Mouse (Mus musculus): ENCODE results near the gene Kndc1.
A peak's percentile ranks its signal among the peaks of the same experiment; 100 is the strongest.

Kndc1 gene

DNA sequence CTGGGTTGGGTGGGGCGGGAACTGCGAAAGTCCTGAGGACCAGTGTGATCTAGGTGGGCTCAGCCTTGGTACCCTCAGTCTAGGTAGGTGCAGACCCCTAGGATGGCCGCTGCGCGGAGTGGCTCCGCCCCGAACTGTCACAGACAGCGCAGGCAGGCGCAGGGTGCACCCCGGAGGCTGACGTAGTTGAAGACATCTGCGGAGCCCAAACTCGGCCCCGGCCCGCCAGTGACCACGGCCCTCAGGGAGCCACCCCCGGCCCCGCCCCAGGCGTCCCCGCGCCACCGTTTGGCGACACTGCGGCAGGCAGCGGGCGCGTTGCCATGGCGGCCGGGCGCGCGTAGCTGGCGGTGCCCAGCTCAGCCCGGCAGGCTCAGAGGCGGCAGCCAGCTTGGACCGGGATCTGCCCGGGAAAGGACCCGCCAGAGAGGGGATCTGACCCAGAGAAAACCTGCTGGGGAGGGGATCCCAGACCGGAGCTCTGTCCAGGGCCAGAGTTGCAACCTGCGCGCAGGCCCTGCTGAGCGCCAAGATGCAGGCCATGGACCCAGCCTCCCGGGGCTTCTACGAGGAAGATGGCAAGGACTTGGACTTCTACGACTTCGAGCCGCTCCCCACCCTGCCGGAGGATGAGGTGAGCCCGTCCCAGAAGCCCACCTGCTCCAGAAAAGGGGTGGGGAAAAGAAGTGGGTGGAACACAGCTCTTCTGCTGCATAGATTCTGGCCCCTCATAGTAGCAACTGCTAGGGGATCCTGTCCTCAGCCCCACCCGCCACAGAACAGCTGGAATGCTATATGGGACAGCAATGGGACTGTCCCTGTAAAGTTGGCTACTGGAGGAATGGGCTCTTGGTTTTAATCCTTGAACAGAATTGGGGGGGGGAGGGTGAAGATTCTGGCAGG lies at the start of gene Kndc1:
Gene Kndc1 (plus strand): TSS at position 42 of the 903 bp plus-strand sequence.
- DNase-seq (ENCODE audit: low read depth): no peak

DNA sequence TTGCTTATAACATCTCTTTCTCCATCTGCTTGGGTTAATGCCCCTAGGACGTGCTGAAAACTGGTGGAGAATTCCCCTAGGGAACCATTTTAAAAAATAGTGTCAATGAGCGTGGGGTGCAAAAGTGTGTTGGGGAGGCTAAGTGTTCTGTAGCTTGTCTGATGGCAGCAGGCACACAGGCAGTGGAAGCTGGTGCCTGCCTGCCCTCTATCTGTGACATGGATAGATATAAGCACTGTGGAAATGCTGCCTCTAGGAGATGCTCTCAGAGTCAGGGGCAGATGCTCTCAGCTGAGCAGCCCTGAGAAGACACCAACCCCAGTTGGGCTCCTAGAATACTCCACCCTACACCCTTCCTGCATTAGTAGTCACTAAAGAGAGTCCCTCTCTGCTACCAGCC lies 49.4 kb upstream of the Kndc1 start:
- no peak for DNase-seq (ENCODE audit: low read depth)

DNA sequence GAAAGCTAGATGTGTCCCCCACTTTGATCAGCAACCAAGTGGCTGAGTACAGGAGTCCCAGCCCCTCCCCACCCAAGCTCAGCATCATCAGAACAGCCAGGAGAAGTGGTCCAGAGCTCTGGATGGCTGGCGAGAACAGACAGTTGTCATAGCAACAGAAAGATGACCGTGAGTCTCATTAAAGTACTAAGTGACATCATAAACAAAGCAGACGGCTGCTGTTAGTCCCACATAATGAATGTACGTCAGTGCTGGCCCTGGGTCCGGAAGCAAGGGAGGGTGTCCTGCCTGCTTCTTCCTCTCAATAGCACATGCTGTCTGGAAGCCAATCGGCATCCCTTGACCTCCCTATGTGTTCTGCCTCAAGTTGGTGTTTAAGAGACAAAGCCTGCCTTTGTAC lies 44.3 kb upstream of the Kndc1 start:
- DNase-seq (ENCODE audit: low read depth): no peak

DNA sequence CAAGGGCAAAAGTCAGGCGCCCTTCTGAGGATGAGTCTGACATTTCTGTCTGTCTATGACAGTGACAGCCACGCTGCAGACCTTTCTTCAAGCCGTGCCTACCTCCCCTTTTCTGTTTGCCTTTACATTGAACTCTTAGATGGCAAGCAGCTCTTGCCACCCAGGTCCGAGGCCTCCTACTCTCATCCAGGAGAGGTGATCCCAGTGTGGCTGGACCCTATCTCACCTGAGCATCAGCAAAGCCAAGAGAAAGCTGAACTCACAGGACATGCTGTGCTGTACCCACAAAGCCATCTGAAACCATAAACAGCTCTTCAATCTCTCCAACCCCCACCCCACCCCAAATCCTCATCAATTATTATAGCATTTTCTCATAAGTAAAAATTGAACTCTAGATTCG lies 43.8 kb upstream of the Kndc1 start:
- no peak for DNase-seq (ENCODE audit: low read depth)

DNA sequence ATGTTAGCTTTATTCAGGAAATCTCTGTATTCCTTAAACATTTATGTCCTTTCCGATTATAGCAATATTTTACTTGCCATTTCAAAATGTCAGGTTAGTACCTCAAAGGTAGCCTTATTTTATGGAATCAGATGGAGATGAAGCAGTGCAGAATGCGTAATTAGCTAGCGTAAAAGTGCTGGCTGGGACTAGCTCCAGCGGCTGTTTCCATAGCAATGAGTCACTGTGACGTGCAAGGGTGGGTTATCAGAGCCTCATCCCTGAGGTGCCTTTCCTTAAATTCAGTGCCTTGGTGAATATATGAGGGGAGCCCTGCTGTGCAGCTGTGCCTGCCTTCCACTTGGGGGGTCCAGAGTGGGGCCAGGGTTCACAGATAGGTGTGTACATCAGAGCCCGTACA lies 43.4 kb upstream of the Kndc1 start:
- no peak for DNase-seq (ENCODE audit: low read depth)

DNA sequence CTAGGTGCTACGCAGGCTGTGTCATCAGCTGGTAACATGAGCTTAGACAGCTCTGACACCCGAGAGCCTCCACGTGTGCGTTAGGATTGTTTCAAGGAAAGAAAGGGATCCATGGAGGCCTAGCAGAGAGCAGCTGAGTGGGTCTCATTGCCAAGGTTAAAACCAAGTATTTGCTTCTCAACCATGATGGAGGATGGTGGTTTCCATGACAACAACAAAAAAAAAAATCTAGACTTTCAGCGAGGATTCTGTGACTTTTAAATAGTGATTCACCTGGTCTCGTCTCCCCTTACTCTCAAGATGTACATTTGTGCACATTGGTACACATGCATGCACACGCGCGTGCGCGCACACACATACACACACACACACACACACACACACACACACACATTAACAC lies 39.2 kb upstream of the Kndc1 start:
- DNase-seq (ENCODE audit: low read depth): no peak

DNA sequence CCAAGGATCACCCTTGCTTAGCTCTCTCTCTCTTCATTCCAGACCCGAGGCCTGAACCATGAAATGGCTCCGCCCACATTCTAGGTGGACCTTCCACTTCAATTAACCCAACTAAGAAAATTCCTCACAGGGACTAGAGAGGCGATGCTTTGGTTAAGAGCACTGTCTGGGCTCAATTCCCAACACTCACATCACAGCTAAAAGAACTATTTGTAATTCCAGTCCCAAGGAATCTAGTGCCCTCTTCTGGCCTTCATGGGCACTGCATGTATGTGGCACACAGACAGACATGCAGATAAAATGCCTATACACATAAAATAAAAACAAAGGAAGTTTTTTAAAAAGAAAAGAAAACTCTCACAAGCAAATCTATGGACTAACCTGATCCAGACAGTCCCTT lies 33.1 kb upstream of the Kndc1 start:
- peak; percentile 29 for DNase-seq (ENCODE audit: low read depth)

DNA sequence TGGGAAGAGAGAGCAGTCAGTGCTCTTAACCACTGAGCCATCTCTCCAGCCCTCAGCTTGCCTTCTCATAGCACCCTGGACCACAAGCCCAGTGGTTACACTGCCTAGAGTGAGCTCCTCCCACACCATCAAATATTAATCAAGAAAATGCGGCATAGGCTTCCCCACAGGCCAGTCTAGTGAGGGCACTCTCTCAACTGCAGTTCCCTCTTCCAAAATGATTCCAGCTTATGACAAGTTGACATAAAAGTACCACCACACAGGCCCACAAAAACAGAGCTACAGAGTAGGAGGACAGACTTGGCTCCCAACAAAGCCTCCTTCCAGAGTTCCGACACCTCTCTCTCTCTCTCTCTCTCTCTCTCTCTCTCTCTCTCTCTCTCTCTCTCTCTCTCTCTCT lies 31.4 kb upstream of the Kndc1 start:
- DNase-seq (ENCODE audit: low read depth): no peak

DNA sequence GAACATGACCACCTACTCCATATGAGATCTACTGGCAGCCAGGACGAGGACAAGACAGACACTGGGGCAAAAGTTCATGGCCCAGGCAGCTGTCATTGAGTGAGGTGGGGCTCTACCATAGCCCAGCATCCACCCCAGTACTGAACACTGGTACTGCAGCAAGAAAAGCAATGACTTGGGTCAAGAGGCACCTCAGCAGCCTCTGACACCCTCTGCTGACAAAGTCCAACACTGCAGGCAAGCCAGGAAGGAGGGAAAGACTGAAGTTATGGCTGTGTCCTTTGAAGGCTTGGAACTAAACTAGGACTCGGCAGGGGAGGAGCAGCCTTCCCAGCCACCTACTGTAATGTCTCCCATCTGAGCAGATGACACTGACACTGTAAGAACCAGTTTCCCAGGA lies 30.2 kb upstream of the Kndc1 start:
- no peak for DNase-seq (ENCODE audit: low read depth)

DNA sequence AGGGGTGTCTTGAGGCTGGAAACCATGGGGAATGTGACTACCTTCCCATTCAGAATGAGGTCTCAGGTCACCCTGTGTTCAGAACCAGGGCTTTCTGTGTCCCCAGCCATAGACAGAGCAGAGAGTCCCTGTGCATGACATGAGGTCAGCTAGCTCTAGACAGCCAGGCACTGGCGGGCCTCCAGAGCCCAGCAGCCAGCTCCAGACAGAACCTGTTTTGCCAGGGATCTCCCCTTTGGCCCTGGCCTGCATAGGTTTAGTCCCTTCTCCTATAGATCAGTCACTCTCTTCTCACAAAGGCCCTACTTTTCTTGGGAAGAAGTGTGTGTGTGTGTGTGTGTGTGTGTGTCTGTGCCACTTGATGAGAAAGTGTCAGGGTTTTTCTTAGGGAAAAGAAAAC lies 29.6 kb upstream of the Kndc1 start:
- no peak for DNase-seq (ENCODE audit: low read depth)

DNA sequence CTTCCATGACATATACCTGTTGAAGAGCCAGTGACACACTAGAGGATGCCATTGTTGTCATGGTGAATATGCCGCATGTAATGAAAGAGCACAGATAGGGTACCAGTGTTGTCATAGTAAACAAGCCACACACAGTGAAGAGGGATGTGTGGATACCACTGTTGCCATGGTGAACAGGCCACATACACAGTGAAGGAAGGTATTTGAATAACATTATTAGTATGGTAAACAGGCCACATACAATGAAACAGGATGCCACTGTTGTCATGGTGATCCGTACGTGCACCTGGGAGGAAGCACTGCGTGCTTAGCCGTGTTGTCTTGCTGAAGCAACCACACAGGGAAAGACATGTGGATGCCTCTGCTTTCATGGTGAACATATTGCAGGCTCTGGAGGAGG lies 23.5 kb upstream of the Kndc1 start:
- no peak for DNase-seq (ENCODE audit: low read depth)

DNA sequence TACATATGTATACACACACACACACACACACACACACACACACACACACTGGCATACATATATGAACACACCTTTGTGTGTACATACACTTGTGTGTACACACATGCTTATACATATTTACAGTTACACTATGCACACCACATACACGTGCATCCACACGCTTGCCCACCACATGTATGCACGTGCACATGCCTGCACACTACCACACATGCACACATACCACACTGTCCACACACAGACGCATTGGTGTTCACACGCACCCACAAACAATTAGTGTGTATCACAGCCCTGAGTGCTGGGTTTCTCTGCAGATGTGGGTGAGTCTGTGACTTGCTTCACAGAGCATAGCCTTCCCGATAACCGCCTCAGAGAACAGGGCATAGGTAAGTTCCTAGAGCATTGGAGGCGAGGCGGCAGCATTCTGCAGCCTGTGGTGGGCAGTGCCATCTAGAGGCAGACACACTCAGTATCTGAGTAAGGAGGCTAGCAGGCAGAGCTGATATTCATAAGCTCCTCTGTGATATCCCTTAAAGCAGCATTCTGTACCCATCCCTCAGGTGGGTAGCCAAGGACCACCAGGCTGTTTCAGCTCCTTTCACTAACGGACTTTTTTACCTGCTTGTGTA lies 17.2 kb upstream of the Kndc1 start:
- DNase-seq (ENCODE audit: low read depth): no peak

DNA sequence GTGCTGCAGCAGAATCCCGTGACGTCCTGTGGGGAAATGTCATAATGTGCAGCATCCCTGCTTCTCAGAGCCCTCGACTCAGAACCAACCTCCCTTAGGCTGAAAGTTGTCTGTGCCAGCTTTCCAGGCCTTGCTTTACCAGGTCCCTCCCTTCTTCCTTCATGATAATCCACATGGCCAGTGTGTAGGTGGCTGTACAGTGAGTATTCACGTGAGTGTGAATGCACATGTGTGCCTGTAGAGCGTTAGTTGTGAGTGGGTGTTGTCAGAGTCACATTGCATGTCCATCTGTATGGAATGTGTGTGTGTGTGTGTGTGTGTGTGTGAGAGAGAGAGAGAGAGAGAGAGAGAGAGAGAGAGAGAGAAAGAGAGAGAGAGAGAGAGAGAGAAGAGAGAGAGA lies 16.4 kb upstream of the Kndc1 start:
- no peak for DNase-seq (ENCODE audit: low read depth)

DNA sequence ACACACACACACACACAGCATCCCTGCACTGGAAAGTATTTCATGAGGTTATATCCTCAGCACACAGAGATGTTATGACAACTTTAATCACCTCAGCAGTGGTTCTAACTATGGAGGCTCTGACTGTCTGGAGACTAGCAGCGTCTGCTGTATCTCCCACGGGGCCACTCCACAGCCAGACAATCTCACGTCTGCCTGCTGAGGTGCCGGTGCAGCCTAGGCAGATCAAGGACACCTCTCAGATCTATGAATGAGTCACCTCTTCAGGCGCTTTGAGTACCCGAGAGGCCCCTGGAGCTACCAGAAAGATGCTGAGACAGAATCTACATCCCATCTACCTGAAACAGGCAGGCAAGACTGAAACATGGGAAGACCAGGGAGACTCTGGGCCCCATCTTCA lies 15.9 kb upstream of the Kndc1 start:
- DNase-seq (ENCODE audit: low read depth): no peak

DNA sequence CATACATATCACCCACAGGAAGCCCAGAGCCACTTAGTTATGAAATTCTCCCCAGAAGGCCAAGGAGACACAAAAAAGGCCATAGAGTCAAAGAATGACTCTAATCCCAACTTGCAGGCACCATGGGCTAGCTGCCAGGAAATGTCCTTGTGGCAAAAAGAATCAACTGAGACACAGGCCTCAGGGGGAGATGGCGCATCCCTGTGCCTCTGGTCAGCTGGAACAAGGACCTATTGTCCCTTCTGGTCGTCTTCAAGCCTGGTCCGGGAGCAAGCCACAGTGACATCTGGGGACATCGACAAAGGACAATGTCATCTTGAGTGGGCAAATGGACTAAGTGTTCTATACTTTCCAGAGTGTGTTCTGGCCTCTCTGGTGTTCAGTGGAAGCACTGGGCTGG lies 11.0 kb upstream of the Kndc1 start:
- no peak for DNase-seq (ENCODE audit: low read depth)

DNA sequence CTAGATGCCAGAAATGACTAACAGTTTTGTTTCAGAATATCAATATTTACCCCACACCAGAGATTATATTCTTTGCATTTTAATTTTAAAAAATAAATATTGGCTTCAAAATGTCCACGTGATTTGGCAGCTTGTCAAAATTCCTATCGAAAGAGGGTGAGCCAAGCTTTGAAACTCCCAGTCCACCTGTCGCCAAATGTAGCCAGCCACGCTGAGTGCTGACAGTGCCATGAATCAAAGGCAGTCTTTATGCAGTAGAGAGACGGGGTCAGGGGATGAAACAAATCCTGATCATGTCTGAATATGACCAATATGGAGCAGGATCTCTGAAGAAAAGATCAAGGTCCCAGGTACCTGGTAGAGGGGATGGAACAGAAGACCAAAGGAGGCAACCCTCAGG lies 2.7 kb upstream of the Kndc1 start:
- DNase-seq (ENCODE audit: low read depth): no peak

DNA sequence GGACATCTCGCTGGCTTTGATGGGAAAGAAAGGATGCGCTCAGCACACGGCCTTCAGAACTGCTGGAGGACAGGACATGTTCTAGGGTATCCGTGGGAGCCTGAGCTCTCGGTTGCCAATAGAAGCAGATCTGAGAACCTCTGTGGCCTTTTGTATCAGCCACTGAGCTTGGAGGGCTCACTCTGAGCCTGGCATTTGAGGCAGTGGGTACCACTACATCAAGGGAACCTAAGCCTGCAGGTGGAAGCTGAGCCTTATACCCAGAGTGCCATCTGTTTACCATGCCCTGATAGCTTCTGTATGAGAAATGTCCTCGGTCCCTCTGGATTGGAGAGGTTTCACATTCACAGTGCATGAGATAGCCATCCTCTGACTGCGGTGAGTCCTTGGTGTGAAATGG lies 1.8 kb downstream of the Kndc1 start:
- no peak for DNase-seq (ENCODE audit: low read depth)

DNA sequence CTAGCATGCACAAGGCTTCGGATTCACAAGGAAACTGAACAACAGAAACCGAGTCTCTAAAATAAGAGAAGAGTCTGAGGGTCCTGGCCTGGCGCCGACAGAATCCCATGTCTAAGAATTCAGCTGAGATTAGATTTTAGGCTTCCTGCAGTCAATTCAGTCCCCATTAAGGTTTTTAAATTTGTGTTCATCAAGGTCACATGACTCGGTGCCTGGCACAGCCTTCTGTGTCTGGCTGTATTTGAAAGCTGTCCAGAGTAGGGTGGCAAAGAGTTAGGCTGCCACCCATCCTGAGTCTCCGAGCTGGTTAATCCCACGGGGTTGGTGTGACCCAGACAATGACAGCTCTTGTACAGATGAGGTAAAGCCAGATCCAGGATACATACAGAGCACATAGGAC lies 2.3 kb downstream of the Kndc1 start:
- no peak for DNase-seq (ENCODE audit: low read depth)

DNA sequence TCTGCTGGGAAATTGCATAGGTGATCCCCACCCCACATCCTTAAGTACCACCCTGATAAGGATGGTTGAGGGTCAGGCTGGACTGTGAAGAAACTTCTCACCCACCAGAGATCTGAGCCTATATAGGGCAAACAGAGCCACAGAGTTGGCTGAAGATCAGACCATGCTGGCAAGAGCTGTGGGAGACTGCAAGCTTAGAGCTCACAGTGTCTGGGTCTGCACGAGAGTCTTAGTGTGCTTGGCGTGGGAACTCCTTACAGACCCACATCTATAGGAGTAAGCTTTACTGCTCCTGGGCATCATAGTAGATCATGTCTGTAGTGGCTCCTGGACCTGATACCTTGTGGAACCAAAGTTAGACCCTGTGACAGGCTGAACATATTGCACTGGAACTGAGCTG lies 4.1 kb downstream of the Kndc1 start:
- DNase-seq (ENCODE audit: low read depth): no peak

DNA sequence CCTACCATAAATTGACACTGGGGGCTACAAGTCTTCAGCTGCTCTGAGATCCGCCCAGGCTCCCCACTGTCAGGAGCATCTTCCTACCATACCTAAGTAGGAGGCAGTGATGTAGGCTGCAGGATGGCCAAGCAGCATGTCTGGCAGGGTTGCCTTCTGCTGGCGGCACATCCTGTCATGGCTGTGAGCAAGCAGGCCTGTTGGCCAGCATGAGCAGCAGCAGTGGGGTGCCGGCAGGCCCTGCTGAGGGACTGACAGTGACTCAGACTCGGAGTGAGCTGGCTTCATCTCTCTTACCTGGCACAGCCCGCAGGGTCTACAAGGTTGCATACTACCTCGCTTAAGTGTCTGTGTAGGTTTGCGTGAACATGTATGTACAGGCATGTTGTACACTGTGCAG lies 5.0 kb downstream of the Kndc1 start:
- no peak for DNase-seq (ENCODE audit: low read depth)

DNA sequence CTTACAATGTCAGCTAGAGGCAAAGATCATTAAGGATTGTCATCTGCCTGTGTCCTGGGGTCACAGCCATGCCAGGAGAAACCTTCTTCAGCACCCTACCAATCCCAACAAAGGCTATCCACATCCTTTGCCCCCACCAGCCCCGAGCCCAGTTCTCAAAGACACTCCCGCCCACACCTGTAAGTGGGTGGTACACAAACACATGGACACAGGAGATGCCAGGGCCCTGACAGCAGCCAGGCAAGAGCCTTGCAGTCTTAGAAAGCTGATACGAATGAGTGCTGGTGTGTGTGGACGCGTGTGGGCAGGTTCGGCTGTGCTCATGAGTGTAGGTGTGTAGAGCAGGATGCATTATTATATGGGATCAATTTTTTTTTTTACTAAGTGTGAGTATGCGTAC lies 6.0 kb downstream of the Kndc1 start:
- DNase-seq (ENCODE audit: low read depth): no peak

DNA sequence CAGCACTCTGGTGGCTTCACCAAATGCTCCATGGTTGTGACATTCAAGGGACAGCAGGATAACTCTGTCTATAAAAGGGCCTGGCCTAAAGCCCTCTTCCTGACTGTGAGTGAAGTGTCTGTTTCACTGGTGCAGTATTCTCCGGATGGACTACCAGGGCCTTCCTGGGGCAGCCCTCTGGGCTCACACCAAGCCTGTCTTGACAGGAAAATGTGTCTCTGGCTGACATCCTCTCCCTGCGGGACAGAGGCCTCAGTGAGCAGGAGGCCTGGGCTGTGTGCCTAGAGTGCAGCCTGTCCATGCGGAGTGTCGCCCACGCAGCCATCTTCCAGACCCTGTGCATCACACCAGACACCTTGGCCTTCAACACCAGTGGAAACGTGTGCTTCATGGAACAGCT lies 6.4 kb downstream of the Kndc1 start:
- no peak for DNase-seq (ENCODE audit: low read depth)

DNA sequence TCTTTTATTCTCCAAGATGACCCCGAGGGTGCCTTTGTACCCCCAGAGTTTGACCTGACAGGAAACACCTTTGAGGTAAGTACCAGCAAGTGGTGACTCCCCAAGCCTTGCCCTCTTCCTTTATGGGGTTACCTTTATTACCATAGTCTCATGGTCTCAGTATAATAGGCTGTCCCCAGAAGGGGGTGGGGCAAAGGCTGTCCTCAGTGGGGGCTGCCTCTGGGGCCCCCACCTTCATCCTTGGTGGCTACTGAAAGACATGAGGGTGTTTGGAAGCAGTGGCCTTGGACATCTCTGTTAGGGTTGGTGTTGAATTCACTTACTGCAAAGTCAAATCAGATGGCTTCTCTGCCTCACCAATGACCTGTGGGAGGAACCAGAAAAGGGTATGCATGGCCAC lies 7.5 kb downstream of the Kndc1 start:
- DNase-seq (ENCODE audit: low read depth): no peak

DNA sequence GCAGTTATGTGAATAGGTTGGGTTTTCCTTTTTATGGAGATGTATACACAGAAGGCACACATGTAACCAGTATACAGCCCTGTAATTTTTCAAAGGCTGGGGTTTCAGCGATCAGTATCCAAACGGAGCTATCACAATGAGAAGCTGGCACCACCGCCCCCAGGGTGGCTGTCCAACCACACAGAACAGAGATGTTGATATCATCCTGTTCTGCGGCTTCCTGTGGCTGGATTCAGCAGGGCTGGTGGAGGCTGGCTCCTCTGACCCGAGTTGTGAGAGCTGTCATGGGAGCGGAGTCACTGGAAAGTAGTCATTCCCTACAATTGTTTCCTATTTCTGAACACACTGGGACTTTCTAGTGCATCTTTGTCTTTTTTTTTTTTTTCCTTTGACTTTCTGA lies 10.8 kb downstream of the Kndc1 start:
- DNase-seq (ENCODE audit: low read depth): no peak
